Mouse (Mus musculus) kidney, postnatal 25 days (tissue): ENCODE measurements at regions not wholly inside any gene's neighbourhood (a gene's known extent, or its start where the extent isn't known, plus 50 kb on each side); places are given as distances from the start of the nearest gene placed in this dataset.

Source experiments
- DNase-seq, 2 experiments: peaks; one replicate each; pipeline ENCODE4 v3.0.0; 2021; ENCODE audit warnings: mixed read lengths in 2 of 2

DNA sequence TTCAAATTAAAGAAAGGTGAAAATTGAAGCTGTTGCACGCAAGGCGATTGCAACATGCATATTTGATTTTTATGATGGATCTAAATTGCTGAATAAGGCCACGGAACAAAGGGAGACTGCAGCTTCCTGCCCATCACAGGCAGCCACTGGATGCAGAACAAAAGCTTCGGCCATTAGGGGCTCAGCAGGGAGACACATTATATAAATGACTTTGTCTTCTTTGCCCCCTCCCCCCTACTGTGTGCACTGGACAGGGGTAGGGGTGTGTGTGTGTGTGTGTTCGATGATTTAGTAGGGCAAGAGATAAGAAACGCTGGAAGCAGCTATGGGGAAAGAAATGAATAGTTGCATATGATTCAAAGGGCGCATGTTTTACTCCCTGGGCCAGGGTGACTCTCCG is 481.2 kb upstream of the Pmfbp1 start:
- DNase-seq, result no peak

- DNase-seq, result no peak
Measured at GRCm38 (mm10) chr8:109013577-109013976, 480.2 kb upstream of the Pmfbp1 start.

GRCm38 (mm10) chr8:109014746-109015145 is 479.1 kb upstream of the Pmfbp1 start:
- peak; percentile 36 to 55 for DNase-seq

DNA sequence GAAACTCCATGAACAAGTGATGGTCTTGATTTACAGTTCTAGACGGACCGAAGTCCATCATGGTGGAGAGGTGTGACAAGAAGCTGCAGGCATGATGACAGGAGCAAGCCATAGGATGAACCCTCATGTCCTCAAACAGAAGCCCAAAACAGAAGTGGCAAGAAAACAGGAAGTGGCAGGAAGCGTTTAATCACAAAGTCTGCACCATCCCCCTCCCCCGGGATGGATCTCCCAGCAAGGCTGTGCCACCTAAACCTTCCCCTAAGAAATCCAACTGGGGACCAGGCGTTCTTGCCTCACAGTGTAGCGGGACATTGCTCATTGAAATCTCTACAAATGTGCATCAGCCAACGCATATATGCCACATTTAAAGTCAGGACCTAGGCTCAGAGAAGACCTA is 474.3 kb upstream of the Pmfbp1 start:
- no peak for DNase-seq

- DNase-seq, result no peak
Measured at GRCm38 (mm10) chr8:109020102-109020501, 473.7 kb upstream of the Pmfbp1 start.

DNA sequence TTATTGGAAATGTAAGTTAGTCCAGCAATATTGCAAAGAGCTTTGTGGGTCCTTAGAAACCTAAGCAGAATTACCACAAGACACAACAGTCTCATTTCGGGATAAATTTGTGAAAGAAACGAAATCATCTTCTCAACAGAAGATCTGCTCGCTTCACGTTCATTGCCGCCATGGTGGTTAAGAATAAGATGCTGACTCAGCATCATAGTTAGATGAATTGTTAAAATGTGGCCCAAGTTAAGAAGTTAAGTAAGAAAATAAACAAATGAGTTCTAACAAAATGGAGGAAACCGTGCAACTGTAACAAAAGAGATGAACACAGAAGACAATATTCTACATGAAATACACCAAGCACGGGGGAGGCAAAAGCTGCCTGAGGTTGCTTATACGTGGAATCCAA is 465.9 kb upstream of the Pmfbp1 start:
- no peak for DNase-seq

GRCm38 (mm10) chr8:109053608-109054007 is 440.2 kb upstream of the Pmfbp1 start:
- DNase-seq, result no peak

GRCm38 (mm10) chr8:109059152-109059551 is 434.7 kb upstream of the Pmfbp1 start:
- DNase-seq, result no peak

DNA sequence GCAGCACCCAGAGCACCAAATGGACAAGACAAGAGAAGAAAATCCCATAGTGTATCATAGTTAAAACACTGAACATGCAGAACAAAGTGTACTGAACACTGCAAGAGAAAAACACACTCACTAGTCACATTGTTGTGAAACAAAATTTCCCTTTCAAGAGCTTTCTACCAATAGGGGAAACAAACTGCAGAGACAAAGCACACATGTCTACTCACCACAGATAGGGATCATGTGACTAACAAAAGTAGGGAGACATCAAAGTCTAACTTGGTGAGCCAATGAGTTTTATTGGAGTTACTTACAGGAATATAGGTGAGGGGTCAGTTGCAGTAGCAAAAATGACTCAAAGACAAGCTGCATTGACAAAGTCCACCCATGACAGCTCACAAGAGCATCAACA is 431.5 kb upstream of the Pmfbp1 start:
- no peak for DNase-seq

DNA sequence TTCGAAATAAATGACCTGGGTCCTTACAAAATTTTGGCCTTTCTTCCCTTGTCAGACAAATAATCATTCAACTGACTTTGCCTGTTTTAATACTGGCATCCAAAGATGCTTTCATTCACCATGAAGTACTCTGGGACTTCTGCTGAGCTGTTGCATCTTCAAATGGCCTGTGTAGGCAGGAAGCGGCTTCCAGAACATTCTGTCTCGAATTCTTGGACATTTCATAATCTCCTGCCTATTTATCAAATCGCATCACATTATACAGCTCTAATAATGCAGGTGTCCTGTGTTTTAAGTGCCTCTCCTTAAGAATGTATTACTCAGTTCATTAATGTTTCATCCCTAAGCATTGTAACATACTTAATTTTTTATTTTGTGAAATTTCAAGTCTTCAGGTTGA is 420.1 kb upstream of the Pmfbp1 start:
- DNase-seq, result no peak

GRCm38 (mm10) chr8:109075006-109075405 is 418.8 kb upstream of the Pmfbp1 start:
- DNase-seq, result no peak

DNA sequence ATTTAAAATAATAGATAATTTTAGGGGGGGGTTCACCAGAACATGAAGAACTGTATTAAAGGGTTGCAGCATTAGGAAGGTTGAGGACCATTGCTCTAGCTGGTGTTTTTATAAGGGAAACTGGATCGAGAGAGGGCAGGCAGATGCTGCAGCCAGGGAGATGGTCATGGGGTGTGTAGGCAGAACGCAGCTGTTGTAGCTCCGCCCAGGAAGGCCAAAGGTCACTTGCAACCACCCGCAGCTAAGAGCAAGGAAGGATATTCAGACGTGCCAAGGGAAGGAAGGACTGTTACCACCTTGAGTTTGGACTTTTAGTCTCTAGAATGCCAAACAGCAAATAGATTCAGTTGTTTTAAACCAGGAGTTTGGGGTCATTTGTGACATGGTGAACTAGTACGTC is 414.6 kb upstream of the Pmfbp1 start:
- DNase-seq, result peak; percentile 20 to 45

DNA sequence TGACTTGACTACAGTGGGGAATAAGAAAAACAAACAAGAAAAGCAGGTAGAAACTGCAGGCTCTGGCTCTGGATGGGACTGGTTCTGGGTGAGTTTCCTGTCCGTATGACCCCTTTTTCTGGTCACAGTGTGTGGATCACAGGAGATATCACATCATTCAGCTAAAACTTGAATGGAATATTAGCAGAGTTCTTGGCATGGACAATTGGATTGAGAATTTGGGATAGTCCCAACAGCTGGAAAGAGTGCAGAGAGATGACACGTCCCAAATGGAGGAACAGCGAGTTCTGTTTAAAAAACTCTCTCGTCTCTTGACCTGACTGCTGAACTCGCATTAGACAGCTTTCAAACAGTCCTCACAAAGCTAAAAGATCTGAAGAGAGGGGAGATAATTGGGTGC is 412.5 kb upstream of the Pmfbp1 start:
- no peak for DNase-seq

DNA sequence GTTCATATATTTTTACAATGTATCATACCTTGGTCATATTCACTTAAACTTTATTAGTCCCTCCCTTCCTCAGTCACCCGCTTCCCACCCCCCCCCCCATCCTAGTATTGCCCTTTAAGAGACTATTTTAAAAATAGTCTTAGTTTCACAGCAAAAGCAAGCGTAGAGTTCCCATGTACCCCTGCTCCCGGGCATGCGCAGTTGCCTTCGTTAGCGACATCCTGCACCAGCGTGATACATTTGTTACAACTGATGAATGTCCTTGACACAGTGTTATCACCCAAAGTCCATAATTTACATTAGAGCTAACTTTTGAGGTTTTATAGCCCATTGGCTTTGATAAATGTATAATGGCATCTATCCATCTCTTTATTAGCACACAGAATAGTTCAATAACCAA is 408.7 kb upstream of the Pmfbp1 start:
- peak in 1 of 2 experiments; percentile 14 for DNase-seq

DNA sequence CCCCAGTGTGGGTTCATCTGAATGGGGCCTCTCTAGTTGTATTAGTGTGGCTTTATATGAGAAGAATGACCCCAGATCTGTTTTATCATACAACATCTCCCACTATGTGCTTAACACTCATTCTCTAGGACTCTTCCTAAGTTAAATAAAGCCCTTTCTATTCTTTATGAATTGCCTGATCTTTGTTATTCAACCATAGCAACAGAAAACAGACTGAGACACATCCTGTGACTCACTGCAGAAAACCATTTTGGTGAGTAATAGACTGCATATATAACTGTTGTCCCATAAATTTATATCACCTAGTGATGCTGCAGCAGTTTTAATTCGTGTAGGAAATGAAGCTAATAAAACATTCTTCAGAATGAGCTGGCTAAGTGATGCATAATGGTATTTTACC is 406.0 kb upstream of the Pmfbp1 start:
- no peak for DNase-seq

DNA sequence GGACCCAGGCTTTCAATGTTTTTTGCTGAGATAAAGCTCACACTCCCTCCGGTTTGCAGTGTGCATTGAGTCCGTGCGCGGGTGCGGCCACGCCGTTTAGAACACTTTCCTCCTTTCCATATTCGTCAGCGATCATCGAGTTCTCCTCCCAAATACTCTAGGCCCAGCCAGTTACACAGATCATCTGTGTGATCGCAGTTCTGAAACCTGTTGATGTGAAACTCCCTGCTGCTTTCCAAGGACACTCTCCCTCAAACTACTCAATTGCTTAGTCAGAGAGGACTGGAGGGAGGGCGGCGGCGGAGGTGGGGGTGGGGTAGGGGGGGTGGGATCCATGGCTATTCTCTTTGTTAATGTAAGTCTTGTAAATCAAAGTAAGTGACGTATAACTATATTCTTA is 394.2 kb upstream of the Pmfbp1 start:
- DNase-seq, result no peak

DNA sequence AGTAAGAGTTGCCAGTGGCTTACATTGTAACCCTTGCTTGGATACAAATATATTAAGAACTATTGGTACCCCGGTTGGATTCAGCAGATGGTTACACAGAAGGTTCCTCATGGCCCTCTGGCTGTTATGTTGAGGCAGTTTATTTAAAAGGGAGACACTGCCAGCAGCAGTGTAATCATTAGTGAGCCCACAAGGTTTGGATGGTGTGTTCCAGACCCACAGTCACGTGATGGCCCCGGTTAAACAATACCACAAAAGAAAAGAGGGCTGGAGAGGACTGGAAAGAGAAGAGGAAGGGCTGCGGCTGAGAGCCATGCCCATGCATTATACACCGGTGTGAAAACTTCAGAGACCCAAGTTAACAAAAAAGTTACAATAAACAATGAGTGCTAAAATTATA is 392.4 kb upstream of the Pmfbp1 start:
- DNase-seq, result peak; percentile 46 to 57

DNA sequence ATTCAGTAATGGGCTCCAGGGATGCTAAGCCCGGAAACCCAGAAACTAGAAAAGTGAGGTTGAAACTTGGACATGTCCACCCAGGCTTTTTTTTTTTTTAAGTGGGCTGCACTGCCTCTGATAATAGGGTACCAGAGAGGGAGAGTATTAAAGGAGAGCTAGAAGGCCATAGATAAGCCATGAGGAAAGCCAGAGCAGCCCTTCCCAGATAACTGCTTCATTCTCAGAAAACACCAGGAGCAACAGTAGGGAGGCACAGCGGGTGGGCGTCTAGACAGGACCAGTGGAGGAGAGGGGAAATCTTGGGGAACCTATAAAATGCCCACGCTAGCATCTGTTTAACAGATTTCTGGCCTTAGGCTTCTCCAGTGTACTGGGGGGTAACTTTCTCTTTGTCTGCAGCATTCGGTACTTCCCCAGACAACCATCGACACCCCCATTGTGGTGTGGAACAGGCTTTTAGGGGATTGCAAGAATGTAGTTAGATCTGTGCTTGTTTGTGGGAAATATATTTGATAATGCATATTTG is 389.0 kb upstream of the Pmfbp1 start:
- DNase-seq, result no peak

GRCm38 (mm10) chr8:109105693-109106092 is 388.1 kb upstream of the Pmfbp1 start:
- no peak for DNase-seq

- no peak for DNase-seq
Measured at GRCm38 (mm10) chr8:109106971-109107370, 386.9 kb upstream of the Pmfbp1 start.

DNA sequence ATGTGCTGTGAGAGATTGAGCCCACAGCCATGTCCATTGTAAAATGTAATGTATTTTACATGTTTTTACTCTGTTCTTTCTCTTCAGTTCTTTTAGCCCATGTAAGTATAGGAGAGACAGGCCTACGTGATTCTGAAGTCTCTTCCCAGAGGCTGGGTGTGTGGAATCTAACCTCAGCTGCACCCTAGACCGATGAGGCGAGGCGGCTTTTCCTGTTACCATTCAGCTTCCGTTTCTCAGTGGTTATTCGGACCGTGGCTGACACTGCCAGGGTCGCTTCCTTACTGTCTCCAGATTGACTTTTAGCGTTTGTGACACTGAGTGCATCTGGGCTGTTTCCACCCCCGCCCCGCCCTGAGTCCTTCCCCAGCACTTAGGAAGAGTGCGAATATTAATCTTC is 386.1 kb upstream of the Pmfbp1 start:
- DNase-seq, result peak in 1 of 2 experiments; percentile 5

GRCm38 (mm10) chr8:109109390-109109789 is 384.4 kb upstream of the Pmfbp1 start:
- DNase-seq, result no peak

DNA sequence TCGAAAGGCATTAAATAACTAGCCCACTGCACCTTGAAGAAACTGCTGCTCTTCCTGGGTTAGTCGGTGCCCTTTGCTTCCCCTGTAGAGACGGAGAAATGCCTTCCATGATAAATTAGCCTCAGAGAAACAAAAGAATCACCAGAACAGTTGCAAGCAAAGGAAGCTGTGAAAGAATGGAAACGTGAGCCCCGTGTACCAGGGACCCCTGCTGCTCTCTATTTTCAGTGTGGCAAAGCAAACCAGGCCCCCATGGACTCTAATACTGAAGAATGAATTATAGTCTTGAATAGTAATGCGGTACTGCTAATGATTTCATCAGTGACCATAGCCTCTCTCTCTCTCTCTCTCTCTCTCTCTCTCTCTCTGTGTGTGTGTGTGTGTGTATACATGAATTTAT is 372.1 kb upstream of the Pmfbp1 start:
- no peak for DNase-seq

DNA sequence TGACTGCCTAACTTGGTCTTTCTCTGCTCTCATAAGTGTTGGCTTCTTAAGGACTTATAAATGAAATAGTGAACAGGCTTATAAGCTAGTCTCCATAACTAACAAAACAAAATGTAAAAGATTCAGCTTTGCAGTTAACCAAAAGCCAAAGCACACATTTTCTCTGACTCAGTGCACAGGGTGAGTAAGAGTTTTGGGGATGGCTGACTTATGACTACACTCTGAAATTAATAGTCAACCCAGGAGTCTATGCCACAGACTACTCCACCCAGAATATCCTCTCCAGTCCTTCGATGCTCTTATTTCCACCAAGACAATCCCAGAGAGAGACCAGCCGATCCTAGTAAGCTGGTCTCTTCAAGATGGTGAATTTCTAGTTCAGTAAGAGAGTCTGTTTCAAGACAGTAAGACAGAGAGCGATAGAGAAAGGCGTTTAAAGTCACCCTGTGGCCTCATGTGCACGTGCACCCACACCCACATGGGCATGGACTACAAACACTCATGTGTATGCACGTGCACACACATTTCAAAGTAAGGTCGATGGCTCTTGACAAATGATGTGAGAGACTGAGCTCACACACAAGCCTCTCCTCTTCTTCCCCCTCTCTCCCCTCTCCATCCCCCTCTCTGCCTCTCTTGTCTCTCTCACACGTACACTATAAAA is 351.2 kb upstream of the Pmfbp1 start:
- no peak for DNase-seq

DNA sequence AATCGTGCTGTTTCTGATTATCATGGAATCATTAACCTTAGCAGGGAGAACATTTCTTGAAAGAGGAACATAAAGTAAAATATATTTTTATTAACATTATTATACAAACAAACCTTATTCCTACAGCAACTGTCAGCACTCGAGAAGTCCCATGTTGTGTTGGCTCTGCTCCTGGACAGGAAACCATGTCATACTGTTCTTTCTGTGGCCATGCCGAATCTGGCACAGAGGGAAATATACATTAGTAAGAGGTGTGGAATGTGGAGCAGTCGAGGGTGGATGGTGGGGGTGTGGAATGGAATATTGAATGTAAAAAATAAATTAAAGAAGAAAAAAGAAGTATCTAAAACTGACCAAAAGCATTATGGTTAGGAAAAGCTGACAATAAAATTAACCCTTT is 342.1 kb upstream of the Pmfbp1 start:
- DNase-seq, result no peak
